Mouse (Mus musculus) adrenal gland, adult 2 months (tissue): ENCODE measurements around the gene Cdc42se1. TPM values are rescaled to one million over a fixed set of nuclear protein-coding genes. Genes with fewer than 3 reads are reported as not detected.

ENCODE experiments used
- DNase-seq: peaks from one replicate; pipeline ENCODE4 v3.0.0; 2021
- polyA plus RNA-seq: library from polyadenylated mRNA; depleted of rRNA; stranded (reverse); fragments of >200 nt; gene quantifications from 2 replicates; pipeline ENCODE4 v1.2.3, GENCODE M21; 2012
- total RNA-seq, 2 experiments: library from RNA; stranded (reverse); gene quantifications; 2 replicates each; pipeline ENCODE4 v1.2.3; 2021

Gene Cdc42se1
- total and polyA plus RNA-seq, 3 experiments = 53.0 to 102 (median 89.7) TPM

GRCm38 (mm10) chr3:95247660-95248336 lies 19.3 kb downstream of the Cdc42se1 start:
- DNase-seq = no peak

- no peak for DNase-seq
Observed at GRCm38 (mm10) chr3:95250361-95250760, 21.8 kb downstream of the Cdc42se1 start.

DNA sequence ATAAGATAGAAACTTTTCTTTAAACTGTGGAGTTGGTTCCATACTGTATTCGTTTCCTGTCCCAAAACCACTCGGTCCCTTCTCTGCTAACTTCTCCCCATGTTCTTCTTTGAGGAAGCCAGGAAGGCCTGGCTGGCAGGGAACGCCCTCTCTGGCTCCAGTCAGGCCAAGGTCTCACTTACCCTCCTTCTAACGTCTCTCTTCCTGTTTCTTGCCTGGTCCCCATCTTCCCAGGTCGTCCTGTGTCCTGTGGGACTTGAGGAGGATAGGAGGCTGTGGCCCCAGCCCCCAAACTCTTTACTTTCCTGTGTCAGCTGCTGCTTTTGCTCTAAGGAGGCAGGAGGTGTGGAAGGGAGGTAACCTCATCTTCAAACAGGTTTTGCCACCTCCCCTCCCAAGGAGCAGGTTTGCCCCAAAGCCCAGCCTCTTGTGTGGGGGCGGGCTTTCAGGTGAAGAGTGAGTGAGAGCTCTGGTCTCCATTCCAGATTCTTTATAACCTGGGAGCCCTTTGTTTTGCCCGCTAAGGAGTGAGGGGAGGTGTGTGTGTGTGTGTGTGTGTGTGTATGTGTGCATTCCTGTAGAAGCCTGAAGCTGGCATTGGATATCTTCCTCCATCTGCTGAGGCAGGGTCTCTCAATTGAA lies 22.4 kb downstream of the Cdc42se1 start, which contains the start of gene Bnipl:
Bnipl (minus strand) TSS at position 411 of the 642 bp plus-strand sequence.
- DNase-seq = no peak

DNA sequence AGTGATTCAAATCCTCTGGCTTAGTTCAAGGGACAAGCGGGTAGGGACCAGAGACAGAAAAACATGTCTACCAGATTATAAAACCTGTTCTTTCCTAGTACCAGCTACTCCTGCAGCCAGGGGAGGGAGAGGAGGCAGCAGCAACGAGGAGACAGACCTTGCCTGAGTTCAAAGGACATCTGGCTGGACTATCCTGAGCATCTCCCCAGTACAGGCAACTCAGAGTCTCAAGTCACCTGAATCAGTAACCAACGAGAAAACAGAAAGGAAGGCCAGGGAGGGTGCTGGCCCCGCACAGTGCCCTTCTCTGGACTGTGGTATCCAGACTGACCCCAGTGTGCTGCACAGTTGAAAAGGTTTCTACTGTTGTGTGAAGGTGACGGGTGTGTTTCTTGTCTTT lies 28.4 kb downstream of the Cdc42se1 start:
- no peak for DNase-seq

- DNase-seq = no peak
Observed at GRCm38 (mm10) chr3:95261975-95262374, 33.4 kb downstream of the Cdc42se1 start.

DNA sequence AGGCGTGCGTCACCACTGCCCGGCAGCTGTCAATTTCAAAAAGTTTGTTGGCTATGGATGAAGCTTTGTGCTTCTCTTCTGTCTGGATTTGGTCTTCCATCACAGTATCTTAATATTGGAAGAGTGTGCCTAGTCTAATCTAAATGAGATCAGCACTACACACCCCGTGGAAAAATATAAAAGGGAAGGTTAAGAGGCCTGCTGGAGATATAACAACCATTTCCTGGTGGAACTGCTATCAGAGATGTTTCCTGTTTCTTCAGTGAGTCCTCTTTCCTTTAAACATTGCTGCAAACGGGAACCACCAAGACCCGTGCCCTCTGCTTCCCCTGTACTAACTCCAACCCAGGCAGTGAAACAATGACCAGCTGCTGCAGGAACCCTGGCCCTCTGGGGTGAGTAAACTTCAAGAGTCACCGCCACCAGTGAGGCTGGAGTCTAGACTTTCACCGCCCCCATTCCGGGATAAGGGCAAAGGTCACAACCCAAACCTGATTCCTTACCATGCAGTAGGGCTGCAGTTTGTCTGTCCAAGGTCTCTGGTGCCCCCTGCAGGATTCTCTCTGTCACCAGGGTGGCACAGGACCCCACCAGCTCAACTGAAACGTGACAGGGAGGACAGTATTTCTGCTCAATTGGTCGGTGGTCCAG lies 34.7 kb downstream of the Cdc42se1 start:
- DNase-seq = peak; percentile 79

- no peak for DNase-seq
Observed at GRCm38 (mm10) chr3:95264724-95265123, 36.2 kb downstream of the Cdc42se1 start.

GRCm38 (mm10) chr3:95266052-95266451 lies 37.5 kb downstream of the Cdc42se1 start:
- DNase-seq = no peak

DNA sequence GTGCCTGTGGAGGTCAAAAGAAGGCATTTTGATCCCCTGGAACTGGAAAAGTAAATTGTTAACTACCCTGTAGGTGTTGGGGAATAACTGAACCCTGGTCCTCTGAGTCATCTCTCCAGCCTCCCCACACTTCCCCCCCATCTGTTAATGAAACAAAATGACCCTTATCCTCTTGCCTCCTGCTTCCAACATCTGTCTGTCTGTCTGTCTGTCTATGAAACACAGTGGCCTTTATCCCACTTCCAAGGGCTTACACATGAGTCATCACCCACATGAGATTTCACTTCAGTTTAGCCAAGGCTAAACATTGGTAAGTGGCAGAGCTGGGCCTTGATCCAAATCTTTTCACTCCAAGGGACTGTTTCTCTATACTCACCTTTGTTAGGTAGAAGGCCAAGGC lies 39.3 kb downstream of the Cdc42se1 start:
- DNase-seq = peak; percentile 71

DNA sequence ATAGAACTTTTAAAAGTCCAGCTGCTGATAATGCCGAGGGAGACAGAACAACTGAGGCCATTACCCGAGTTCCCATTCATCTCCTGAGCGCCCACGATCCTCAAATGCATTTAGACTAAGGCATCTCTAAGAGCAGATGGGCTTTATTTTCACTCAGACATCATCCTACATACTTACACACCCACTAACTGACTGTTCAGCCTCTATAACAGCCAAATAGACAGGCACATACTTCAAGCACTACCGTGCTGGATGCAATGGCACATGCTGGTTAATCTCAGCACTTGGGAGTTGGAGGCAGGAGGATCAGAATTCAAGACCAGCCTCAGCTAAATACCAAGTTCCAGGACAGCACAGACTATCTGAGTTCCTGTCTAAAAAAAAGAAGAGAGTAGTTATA lies 41.3 kb downstream of the Cdc42se1 start:
- DNase-seq = no peak

- no peak for DNase-seq
Observed at GRCm38 (mm10) chr3:95270766-95271364, 42.3 kb downstream of the Cdc42se1 start.

DNA sequence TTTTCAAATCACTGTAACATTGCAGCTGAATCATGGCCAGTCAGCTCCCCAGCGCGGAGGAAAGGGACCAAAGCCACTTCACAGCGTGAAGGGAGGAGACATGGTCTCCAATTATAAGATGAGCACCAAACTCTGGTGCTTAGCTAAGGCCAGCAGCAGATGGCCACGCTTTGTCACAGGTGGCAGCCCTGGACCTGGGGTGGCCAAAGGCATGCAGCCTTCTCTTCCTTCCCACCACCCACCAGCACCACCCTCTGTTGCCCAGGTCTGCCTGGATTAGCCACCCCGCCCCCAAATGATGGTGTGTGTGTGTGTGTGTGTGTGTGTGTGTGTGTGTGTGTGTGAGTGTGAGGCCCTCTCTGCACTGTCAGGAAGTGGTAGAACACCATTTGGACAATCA lies 44.9 kb downstream of the Cdc42se1 start:
- DNase-seq = no peak

DNA sequence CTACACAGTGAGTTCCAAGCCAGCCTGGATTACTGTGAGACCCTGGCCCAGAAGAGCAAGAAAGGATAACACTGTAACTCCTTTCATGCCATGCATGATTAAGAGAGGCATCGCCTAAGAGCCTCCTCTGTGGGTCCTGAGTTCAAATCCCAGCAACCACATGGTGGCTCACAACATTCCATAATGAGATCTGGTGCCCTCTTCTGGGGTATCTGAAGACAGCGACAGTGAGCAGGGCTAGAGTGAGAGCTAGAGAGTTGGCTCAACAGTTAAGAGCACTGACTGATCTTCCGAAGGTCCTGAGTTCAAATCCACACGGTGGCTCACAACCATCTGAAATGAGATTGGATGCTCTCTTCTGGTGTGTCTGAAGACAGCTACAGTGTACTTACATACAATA lies 45.9 kb downstream of the Cdc42se1 start:
- DNase-seq = no peak

GRCm38 (mm10) chr3:95275161-95275560 lies 46.6 kb downstream of the Cdc42se1 start:
- DNase-seq = no peak

DNA sequence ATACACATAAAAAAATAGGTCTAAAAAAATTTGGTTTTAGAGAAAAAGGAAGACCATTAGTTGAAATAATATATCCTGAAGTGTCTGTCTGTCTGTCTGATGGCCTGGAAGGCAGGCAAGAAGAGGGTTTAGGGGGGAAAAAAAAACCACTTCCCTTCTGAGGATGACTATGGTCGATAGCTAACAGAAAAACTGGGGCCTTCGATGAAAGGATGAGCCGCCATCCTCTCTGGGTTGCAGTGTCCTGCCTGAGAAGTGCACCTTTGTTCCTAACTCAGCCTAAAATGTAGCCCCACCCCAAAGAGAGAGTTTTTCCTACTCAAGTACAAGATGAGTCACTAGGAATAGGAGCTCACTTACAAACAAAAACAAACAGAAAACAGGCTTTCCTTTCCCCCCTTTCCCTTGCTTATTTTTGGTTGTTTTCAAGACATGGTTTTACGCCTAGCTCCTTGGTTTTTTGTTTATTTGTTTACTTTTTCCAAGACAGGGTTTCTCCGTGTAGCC lies 47.9 kb downstream of the Cdc42se1 start:
- no peak for DNase-seq

DNA sequence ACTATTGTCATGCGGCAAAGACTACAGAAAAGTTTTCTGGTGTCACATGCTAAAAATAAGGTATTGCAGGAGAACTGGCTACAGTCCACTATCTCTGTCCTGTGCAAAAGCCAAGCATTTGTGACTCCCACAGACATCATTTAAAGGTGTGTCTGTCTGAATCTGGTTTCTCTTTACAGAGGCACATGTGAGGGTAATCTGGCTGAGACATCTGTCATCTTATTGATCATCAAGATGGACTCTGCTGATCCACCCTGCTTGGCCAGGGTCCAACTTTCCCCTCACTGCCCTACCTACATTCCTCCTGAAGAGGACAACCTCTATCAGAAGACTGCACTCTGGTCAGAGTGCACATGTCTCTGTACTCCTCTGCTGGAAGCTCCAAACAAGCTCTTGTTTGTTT lies 48.6 kb downstream of the Cdc42se1 start:
- no peak for DNase-seq

DNA sequence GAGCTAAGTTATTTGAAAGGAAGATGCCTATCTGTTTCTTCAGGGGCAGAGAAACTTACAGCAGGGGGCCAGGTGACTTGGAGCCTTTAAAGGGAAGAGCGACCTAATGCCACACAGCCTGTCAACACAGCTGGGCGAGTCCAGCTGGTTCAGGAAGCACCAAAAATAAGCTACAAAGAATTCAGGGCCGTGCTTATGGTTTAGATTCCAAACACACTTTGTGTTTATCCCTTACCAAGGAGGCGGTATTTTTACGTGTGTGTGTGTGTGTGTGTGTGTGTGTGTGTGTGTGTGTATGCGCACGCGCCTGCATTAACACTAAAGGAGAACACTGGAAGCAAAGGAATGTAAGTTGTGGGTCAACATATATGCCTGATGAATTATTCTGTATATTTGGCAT lies 52.2 kb downstream of the Cdc42se1 start:
- no peak for DNase-seq

DNA sequence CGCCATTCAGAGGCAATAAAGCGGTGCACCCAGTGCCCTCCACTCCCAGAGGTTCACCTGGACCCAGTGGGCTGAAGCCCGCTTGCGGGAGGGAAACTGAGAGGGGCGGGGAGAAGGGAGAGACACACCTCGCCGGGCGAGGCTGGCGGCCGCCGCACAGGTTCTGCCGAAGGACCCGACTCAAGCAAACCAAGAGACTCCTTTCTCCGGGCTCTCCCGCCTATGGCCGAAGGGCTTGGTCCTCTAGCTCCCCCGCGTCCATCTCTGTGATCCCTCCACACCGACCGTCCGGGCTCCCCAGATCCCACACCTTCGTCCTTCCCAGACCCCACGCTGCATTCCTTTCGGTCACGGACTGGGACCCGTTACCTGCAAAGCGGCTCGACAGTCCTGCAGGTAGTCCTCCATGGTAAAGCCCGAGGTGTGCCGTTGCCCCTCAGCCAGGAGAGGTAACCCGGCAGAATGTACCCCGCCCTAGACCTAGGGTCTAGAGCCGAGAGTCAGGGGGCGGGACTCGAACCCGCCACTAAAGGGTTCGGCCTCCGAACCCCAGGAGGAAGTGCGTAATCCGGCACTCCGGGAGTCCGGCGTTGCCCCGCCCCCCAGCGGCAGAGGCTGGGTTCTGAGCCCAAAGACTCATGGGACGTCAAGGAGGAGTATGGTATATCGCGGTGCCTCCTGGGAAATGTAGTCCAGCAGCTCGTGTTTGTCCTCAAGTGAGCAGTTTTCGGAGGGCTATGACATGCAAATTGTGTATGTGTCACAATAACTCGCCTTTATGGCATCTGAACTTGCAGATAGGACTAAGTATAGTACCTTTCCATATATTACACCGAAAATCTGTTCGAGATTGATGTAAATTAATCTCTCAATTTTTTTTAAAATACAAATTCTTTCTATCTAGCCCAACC lies 52.9 kb downstream of the Cdc42se1 start, which contains the start of the genes Mindy1 and Prune1:
Mindy1 (plus strand) TSS at position 130 of the 911 bp plus-strand sequence.
Prune1 (minus strand) TSS at position 861 of the 911 bp plus-strand sequence.
- peak; percentile 99 for DNase-seq

- DNase-seq = peak; percentile 77
Observed at GRCm38 (mm10) chr3:95282381-95282864, 53.9 kb downstream of the Cdc42se1 start.

DNA sequence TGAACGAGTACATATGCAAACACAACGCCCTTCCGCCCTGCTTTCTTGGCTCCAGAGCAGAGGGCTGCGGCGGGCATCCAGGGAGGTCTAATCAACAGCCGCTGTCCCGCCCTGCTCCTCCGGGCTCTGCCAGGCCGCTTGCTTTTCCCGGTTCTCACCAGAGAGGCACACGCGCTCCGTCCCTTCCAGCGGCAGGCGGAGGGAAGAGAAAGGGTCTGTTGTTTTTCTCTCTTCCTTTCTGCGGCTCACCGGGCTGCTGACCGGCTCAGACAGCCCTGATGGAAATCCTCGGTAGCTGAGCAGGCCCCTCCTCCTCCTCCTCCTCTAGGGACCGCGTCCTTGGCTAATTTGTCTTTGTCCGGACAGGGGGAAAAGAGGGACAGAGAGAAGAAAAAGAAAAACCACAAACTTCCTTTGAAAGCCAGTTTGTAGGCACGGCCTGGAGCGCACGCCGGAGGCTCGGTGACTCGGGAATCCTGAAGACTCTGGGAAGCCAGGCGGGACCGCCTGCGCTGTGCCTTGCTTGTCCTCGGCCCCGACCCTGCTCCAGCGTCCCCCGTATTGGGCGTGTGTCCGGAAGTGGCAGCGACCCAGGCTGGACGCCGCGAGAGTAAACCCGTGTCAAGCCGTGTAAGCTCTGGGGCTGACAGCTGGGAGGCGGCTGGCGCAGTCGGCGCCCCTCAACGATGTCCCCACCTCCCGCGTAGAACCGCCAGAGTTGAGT lies 54.5 kb downstream of the Cdc42se1 start:
- DNase-seq = peak; percentile 87

- no peak for DNase-seq
Observed at GRCm38 (mm10) chr3:95283589-95283941, 55.0 kb downstream of the Cdc42se1 start.
